Mouse (Mus musculus) gastrocnemius, adult 8-10 months (tissue): Measurements from ENCODE around the gene Lrrfip2. TPM values are rescaled to one million over a fixed set of nuclear protein-coding genes. Genes with fewer than 3 reads are reported as not detected.
A peak's percentile ranks its signal among the peaks of the same experiment; 100 is the strongest.

Experiments
- DNase-seq, 2 experiments: peaks; one replicate each; pipeline ENCODE4 v3.0.0; 2022; ENCODE audit warnings: low spot score in 2 of 2
- total RNA-seq, 4 experiments: library from RNA; stranded (reverse); gene quantifications; 2 replicates each; pipeline ENCODE4 v1.2.4; 2022

The Lrrfip2 gene
- total RNA-seq, result 10 to 100 TPM; 60.4 to 79.8 (median 70.3) TPM

- DNase-seq, result no peak
These were observed at the start of gene Lrrfip2 for GRCm38 (mm10) chr9:111117126-111117642. Gene Lrrfip2, plus strand, starts transcription at chr9:111117592.

GRCm38 (mm10) chr9:111070546-111070961 lies 46.8 kb upstream of the Lrrfip2 start:
- DNase-seq, result peak in 1 of 2 experiments; percentile 25

- peak in 1 of 2 experiments; percentile 17 for DNase-seq
These were observed 45.2 kb upstream of the Lrrfip2 start for GRCm38 (mm10) chr9:111072175-111072574.

- DNase-seq, result no peak
These were observed 44.4 kb upstream of the Lrrfip2 start for GRCm38 (mm10) chr9:111072971-111073370.

GRCm38 (mm10) chr9:111077745-111078144 lies 39.6 kb upstream of the Lrrfip2 start:
- no peak for DNase-seq

- DNase-seq, result no peak
These were observed 36.6 kb upstream of the Lrrfip2 start for GRCm38 (mm10) chr9:111080801-111081200.

GRCm38 (mm10) chr9:111081765-111082164 lies 35.6 kb upstream of the Lrrfip2 start:
- DNase-seq, result no peak

- DNase-seq, result no peak
These were observed 32.1 kb upstream of the Lrrfip2 start for GRCm38 (mm10) chr9:111085329-111085728.

- no peak for DNase-seq
These were observed 31.3 kb upstream of the Lrrfip2 start for GRCm38 (mm10) chr9:111086137-111086536.

- no peak for DNase-seq
These were observed 30.3 kb upstream of the Lrrfip2 start for GRCm38 (mm10) chr9:111086995-111087606.

GRCm38 (mm10) chr9:111087960-111088359 lies 29.4 kb upstream of the Lrrfip2 start:
- no peak for DNase-seq

GRCm38 (mm10) chr9:111088886-111089285 lies 28.5 kb upstream of the Lrrfip2 start:
- no peak for DNase-seq

- peak in 1 of 2 experiments; percentile 17 for DNase-seq
These were observed 24.7 kb upstream of the Lrrfip2 start for GRCm38 (mm10) chr9:111092657-111093056.

GRCm38 (mm10) chr9:111093094-111093493 lies 24.3 kb upstream of the Lrrfip2 start:
- DNase-seq, result peak in 1 of 2 experiments; percentile 37

GRCm38 (mm10) chr9:111094626-111095025 lies 22.8 kb upstream of the Lrrfip2 start:
- no peak for DNase-seq

GRCm38 (mm10) chr9:111095710-111096109 lies 21.7 kb upstream of the Lrrfip2 start:
- DNase-seq, result no peak

GRCm38 (mm10) chr9:111096419-111097326 lies 20.7 kb upstream of the Lrrfip2 start:
- DNase-seq, result no peak

GRCm38 (mm10) chr9:111097543-111097942 lies 19.8 kb upstream of the Lrrfip2 start:
- DNase-seq, result no peak

GRCm38 (mm10) chr9:111100406-111100805 lies 17.0 kb upstream of the Lrrfip2 start:
- no peak for DNase-seq

GRCm38 (mm10) chr9:111103293-111103692 lies 14.1 kb upstream of the Lrrfip2 start:
- DNase-seq, result no peak

- no peak for DNase-seq
These were observed 13.5 kb upstream of the Lrrfip2 start for GRCm38 (mm10) chr9:111103893-111104292.

GRCm38 (mm10) chr9:111107863-111108262 lies 9.5 kb upstream of the Lrrfip2 start:
- no peak for DNase-seq
